Mouse (Mus musculus) adipocyte (in vitro differentiated cells): Measurements from ENCODE around the gene Baiap2l2.

ENCODE experiments used
- DNase-seq: peaks from one replicate; pipeline ENCODE4 v3.0.0-alpha.2; 2016; ENCODE audit warnings: low spot score

The Baiap2l2 gene

DNA sequence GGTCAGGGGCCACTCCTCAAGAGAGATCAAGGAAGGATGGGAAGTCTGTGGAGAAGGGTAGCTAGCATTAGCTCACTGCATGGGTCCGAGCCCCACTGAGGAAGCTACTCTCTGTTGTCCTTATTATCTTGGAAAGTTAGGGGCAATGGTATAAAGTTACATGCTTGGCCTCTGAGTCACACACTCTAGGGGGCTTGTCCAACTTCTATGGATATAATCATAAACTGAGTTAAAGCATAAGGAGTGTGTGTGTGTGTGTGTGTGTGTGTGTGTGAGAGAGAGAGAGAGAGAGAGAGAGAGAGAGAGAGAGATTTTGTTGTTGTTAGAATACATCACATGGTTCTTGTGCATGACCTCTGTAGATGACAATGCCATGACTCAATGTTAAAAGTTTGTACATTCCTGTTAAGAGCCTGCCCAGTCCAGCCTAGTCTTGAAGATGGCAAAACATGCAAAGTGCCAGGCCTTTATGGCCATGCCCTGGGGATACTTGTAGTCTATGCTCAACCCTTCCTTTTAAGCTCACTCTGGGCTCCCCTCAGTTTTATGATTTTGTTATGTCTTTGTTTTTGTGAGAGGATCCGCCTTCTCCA lies 14.3 kb upstream of the Baiap2l2 start:
- DNase-seq, result no peak

DNA sequence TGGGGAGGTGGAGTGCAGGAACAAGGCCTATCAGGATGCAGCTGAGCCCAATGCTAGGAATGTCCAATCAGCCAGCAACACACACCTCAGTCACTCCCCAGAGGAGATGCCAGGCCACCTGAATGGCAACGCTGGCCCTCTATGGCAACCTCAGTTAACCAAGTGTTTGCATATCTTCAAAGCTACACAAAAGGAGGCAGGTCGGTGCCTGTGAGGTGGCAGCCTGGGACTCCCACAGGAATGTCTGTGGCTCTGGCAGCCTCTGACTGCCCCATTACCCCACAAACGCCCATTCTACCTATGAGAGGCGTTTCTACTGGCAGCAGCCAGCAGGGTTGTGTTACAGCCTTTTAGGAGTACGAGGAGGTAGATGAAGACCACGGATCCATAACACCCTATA lies 13.2 kb upstream of the Baiap2l2 start:
- no peak for DNase-seq

DNA sequence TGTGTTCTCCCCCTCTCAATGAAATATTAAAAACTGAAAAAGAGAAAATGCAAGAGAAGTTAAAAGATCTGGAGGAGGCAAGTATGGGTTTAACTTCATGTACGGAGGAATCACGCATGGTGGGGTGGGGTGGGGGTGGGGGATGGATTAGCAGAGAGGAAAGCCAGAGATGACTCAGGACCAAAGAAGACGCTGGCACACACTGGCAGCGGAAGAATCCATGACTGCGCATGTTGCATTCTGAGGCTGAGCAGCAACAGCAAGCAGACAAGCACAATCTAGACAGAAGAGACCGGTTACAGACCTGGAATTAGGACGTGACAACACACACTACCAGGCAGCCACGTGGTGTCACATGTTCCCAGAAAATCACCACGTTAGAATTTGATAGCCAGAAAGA lies 7.4 kb upstream of the Baiap2l2 start:
- DNase-seq, result no peak

GRCm38 (mm10) chr15:79290340-79290739 lies 5.0 kb upstream of the Baiap2l2 start:
- DNase-seq, result no peak

DNA sequence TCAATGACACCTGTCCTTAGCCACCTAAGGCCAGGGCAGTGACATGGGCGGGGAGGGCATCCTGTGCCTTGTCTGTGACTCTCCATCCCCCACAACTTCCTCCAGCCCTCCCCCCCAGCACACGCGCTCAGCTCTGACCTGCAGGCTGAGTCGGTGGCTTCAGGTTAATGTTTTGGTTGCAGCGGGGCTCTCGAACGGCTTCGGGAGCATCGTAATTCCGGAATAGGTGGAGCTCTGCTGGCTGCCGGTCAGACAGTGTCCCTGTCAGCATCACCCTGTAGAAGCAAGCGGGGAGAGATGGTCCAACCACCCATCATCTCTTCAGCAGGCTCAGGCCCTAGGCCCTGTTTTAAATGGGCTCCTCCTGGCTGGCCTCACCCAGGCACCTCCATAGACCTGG lies 4.1 kb upstream of the Baiap2l2 start:
- no peak for DNase-seq

GRCm38 (mm10) chr15:79288387-79288786 lies 3.0 kb upstream of the Baiap2l2 start:
- DNase-seq, result no peak

DNA sequence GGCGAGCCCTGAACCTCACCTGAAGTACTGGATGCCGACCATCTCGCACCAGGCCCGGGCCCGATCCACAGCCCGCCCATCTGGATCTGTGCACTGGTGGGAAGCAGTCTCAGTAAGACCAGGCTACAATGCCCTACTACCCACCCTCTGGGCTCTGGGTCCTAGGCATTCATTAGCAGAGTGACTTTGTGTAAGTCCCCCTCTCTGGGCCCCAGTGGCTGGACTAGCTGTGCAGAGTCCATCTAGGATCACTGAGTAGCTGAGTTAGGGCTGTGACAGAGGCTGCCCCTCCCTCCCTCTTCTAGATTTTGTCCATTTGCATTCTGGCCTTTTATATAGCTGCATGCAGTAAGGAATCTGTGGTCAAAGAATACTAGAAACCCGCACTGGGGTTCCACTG lies 1.8 kb upstream of the Baiap2l2 start:
- no peak for DNase-seq

DNA sequence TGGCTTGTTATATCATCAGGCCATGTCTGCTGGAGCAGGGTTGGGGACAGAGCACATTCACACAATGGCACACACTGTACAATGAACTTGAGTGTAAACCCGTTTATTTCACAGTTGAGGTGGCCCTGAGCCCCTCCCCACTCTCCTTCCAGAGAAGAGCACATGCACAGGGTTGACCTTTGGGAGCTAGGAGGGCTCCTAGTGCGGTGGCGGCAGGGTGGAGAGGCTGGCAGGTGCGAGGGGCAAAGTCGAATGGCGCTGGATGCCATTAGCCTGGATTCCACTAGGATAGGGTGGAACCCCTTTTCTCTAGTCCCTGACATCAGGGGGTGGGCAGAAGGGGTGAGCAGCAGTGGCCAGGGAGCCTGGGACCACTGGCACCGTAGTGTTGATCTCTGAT lies 804 bp upstream of the Baiap2l2 start:
- no peak for DNase-seq

DNA sequence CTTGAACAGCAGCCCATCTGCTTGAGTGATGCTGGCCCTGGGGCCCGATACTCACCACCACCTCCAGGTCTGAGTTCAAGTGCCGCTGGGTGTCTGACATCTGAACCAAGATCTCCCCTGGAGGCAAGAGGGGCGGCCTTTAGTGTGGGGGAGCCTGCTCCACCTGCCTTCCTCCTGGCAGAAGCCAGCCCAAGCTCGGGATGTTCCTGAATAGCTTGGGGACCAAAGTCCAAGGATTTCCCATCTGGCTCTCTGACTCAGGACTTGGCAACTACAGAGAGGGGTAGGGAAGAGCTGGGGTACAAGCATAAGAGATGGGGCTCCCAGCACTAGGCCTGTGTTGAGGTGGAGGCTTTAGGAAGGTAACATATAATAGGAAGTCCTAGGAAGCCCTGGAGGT lies 2.0 kb downstream of the Baiap2l2 start:
- no peak for DNase-seq

- DNase-seq, result no peak
Measured at GRCm38 (mm10) chr15:79282434-79282833, 2.9 kb downstream of the Baiap2l2 start.

GRCm38 (mm10) chr15:79281389-79281788 lies 3.9 kb downstream of the Baiap2l2 start:
- DNase-seq, result no peak

GRCm38 (mm10) chr15:79280850-79281249 lies 4.5 kb downstream of the Baiap2l2 start:
- DNase-seq, result no peak

- DNase-seq, result peak; percentile 37
Measured at GRCm38 (mm10) chr15:79280209-79280608, 5.1 kb downstream of the Baiap2l2 start.

GRCm38 (mm10) chr15:79277728-79278127 lies 7.6 kb downstream of the Baiap2l2 start:
- no peak for DNase-seq

GRCm38 (mm10) chr15:79273020-79273419 lies 12.3 kb downstream of the Baiap2l2 start:
- DNase-seq, result no peak

GRCm38 (mm10) chr15:79271124-79271746 lies 14.1 kb downstream of the Baiap2l2 start:
- peak; percentile 21 for DNase-seq

DNA sequence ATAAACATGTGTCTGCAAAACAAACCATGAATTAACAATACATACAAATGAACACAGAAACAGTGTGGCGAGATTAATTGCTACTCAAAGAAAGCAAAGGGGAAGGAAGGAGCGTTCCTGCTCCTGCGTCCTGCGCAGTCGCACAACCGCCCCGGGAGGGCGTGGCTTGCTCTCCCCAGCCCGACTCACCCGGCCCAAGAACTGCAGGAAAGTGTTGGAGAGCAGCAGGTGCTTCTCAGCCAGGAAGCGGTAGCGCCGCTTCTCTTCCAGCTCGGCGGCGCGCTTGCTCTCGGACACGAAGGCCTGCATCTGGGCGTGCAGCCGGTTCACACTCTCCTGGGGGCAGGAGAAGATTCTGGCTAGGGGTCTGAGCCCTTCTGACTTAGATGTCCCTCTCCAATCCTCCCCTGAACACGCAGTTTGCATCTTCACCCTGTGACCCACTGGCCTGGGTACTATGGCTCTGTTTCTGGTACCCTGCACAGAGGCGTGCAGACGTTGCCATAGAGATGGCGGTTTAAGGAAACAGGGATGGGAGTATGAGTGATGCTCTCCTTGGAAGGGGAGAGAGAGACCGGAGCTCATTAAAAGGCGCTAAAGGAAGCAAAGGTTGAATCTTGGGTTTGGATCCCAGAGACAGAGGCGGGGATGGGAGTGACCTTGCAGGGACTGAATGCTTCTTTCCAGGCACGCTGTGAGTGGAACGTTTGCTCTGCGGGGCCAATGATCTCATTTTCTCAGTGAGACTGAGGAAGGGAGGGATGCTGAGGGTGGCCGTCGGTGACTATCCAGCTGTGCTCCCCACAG lies 14.8 kb downstream of the Baiap2l2 start:
- DNase-seq, result no peak

DNA sequence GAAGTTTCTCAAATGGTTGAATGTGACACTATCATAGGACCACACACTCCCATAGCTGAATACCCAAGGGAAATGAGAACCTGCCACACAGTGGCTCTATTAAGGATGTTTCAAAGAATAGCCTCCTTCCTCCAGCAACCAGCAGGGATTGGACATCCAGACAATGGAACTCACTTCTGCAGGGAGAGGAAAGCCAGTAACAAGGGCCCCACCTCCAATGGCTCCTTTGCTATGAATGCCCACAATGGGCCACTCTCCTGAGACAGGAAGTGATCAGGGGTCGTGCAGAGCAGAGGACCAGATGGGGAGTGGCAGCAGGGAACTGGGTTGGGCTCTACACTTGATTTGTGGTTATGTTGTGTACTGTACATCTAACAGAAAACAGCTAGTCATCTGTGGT lies 16.8 kb downstream of the Baiap2l2 start:
- no peak for DNase-seq

- DNase-seq, result no peak
Measured at GRCm38 (mm10) chr15:79265384-79265783, 20.0 kb downstream of the Baiap2l2 start.

DNA sequence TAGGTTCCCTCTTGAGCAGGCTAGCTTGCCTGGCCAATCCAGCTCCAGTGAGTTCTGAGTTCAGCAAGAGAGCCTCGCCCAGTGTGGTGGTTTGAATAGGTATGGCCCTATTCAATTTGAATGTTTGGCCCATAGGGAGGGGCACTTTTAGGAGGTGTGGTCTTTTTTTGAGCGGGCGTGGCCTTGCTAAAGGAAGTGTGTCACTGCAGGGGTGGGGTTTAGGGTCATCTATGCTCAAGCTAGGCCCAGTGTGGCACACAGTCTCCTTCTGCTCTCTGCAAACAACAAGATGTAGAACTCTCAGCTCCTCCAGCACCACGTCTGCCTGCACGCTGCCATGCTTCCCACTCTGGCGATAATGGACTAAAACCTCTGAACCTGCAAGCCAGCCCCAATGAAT lies 21.6 kb downstream of the Baiap2l2 start:
- DNase-seq, result no peak

DNA sequence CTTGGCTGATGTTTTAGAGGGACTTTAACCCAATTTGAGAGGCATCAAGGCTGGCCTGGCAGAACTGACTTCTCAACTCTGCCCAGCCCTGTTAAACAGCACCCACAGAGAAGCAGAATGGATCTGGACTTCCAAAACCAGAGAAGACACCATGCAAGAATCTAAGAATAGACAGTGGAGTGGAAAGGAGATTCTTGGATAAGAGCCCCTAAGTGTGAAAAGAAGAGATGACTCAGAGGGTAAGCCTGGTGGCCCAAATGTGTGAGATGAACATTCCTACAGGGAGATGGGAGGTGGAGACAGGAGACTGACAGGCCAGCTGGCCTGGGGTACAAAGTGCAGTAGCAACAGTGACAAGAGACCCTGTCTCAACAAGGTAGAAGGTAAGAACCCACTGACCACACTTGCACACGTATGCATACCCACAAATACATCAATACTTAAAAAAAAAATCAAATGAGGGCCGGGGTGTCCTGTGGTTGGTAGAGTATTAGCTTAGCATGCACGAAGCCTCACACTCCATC lies 22.5 kb downstream of the Baiap2l2 start:
- no peak for DNase-seq

DNA sequence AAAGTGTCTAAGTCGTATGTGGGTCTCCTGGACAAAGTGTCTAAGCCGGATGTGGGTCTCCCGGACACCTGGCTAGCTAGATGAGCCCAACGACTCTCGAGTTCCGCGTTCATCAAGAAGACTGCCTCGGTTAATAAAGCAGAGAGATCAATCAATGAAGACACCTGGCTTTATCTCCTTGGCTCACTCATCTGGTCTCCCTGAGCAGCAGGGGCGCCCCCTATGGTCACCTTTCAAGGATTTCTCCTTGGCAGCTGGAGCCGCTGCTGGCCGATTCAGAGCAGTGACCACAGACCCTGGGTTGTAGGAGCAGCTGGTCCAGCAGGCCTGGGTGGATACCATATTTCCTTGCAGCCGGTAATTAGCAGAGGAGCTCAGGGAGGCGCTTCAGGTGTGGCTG lies 23.0 kb downstream of the Baiap2l2 start:
- DNase-seq, result no peak

GRCm38 (mm10) chr15:79261757-79262156 lies 23.6 kb downstream of the Baiap2l2 start:
- no peak for DNase-seq
